Mouse (Mus musculus): Measurements from ENCODE around the gene Pcsk6.

GRCm38 (mm10) chr7:65916566-65916965 is 55.0 kb downstream of the Pcsk6 start:
- TF ChIP-seq CTCF (IDR thresholded peaks at IDR 0.05; ENCODE audit: low read depth, low read length) = no peak
- TF ChIP-seq EP300 (IDR thresholded peaks at IDR 0.05; ENCODE audit: insufficient read depth, low read depth, low read length) = no peak
- TF ChIP-seq POLR2A (IDR thresholded peaks at IDR 0.05; ENCODE audit: insufficient read depth, low read length) = no peak

All from ES-Bruce4 (cell line).